Mouse (Mus musculus): ENCODE measurements around the gene H2-M10.1. TPM values are rescaled to one million over a fixed set of nuclear protein-coding genes. Genes with fewer than 3 reads are reported as not detected.
"Not testable (repeated sequence)": the region's sequence is repeated elsewhere in the genome, so short reads cannot be mapped to it uniquely, and the experiment has no call there.

The H2-M10.1 gene
- not detected in 2 replicates for polyA plus RNA-seq (2014; fragmentation: Nextera tagmentation; extraction: Ambion mirVana)

DNA sequence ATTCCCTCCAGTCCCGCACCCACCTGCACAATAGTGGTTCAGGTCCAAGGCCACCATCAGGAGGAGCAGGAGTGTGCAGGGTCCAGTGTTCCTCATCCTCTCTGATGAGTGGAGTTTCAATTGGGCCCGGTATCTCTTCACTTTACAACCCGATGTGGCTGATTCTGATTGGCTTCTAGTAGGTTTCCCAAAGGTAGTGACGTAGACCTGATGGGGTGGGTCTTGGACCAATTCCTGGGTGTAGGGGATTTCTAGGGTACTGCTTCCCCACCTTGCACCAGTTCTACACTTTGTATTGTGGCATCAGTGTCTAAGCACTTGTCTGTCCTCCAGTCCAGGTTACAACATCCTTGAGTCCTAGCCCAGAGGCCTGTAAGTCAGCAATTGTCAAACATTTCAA, at the start of gene H2-M10.1:
TSS of gene H2-M10.1 (minus strand) at position 101 of the 400 bp plus-strand sequence.
- ATAC-seq (replicated peaks; ENCODE audit: insufficient number of reproducible peaks, low FRiP score, low TSS enrichment): no peak
- H3K4me1 ChIP-seq (ENCODE audit: control insufficient read depth, insufficient read depth, low read length): no peaks in the 10 kb centered on the region
- no peak within 1 kb of the TSS for H3K4me3 ChIP-seq (ENCODE audit: low read depth, low read length)
- H3K27me3 ChIP-seq (ENCODE audit: control insufficient read depth, insufficient read depth, low read length): no peaks in the 10 kb centered on the region
- H3K9me3 ChIP-seq (replicated peaks; ENCODE audit: control insufficient read depth, low read length): no peaks in the 10 kb centered on the region
- H3K9ac ChIP-seq (ENCODE audit: low read depth, low read length): no peak within 1 kb of the TSS
- no peak within 1 kb of the TSS for H3K27ac ChIP-seq (ENCODE audit: low read depth, low read length)
- no peak within 1 kb of the TSS for H3K4me2 ChIP-seq
- 80% methylated on average over 4 of the region's 4 CpGs for WGBS (ENCODE audit: insufficient replicate concordance)
- no peaks in the 10 kb centered on the region for H3K36me3 ChIP-seq (ENCODE audit: control insufficient read depth, insufficient read depth, low read length)

GRCm38 (mm10) chr17:36368317-36368716, 42.4 kb upstream of the H2-M10.1 start, which contains the start of gene H2-M10.3:
Gene H2-M10.3 (minus strand): TSS chr17:36368417.
- not testable (repeated sequence) for H3K4me1 ChIP-seq (ENCODE audit: control insufficient read depth, insufficient read depth, low read length); H3K9me3 ChIP-seq (replicated peaks; ENCODE audit: control insufficient read depth, low read length); H3K4me3 ChIP-seq (ENCODE audit: low read depth, low read length); H3K27ac ChIP-seq (ENCODE audit: low read depth, low read length); H3K36me3 ChIP-seq (ENCODE audit: control insufficient read depth, insufficient read depth, low read length); ATAC-seq (replicated peaks; ENCODE audit: insufficient number of reproducible peaks, low FRiP score, low TSS enrichment); H3K9ac ChIP-seq (ENCODE audit: low read depth, low read length); H3K4me2 ChIP-seq; H3K27me3 ChIP-seq (ENCODE audit: control insufficient read depth, insufficient read depth, low read length)
- WGBS (ENCODE audit: insufficient replicate concordance): 87% methylated on average over 2 of the region's 2 CpGs

DNA sequence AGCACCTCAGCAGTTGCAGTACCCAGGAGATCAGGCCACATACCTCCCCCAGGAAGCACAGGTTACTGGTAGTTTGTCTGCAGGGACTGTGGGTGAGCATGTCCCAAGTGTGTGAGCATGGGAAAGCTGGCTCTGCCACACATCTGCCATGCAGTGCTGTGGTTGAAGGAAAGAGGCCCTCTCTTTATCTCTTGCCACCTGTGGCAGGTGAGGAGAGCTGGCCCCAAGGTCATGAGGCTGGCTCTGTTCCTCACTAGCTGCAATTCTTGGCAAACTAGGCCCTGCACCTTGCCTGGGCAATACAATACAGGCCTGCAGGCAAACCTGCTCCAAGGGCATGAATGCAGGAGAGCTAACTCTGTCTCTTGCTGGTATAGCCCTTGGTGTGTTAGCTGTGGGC, 36.4 kb upstream of the H2-M10.1 start:
- not testable (repeated sequence) for H3K4me2 ChIP-seq; H3K27me3 ChIP-seq (ENCODE audit: control insufficient read depth, insufficient read depth, low read length); H3K9me3 ChIP-seq (replicated peaks; ENCODE audit: control insufficient read depth, low read length); H3K36me3 ChIP-seq (ENCODE audit: control insufficient read depth, insufficient read depth, low read length); H3K4me1 ChIP-seq (ENCODE audit: control insufficient read depth, insufficient read depth, low read length); H3K27ac ChIP-seq (ENCODE audit: low read depth, low read length); H3K4me3 ChIP-seq (ENCODE audit: low read depth, low read length); ATAC-seq (replicated peaks; ENCODE audit: insufficient number of reproducible peaks, low FRiP score, low TSS enrichment); H3K9ac ChIP-seq (ENCODE audit: low read depth, low read length)

DNA sequence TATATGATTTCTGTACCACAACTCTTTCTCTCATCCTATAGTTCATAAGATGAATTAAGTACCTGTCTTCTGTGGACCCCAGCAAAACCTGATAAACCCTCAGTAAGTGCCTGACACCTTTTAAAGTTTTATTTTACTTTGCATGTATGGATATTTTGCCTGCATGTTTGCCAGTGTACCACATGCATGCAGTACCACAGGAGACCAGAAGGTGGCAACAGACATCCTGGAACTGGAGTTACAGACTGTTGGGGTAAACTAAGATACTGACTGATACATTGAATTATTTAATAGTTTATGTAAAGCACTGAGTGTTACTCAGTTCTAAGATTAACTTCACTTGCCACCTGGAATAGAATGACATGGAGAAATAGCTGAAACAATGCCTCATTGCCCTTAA, 31.6 kb upstream of the H2-M10.1 start:
- H3K4me2 ChIP-seq; H3K36me3 ChIP-seq (ENCODE audit: control insufficient read depth, insufficient read depth, low read length); H3K9ac ChIP-seq (ENCODE audit: low read depth, low read length); H3K9me3 ChIP-seq (replicated peaks; ENCODE audit: control insufficient read depth, low read length); H3K4me1 ChIP-seq (ENCODE audit: control insufficient read depth, insufficient read depth, low read length); H3K4me3 ChIP-seq (ENCODE audit: low read depth, low read length); ATAC-seq (replicated peaks; ENCODE audit: insufficient number of reproducible peaks, low FRiP score, low TSS enrichment); H3K27ac ChIP-seq (ENCODE audit: low read depth, low read length); H3K27me3 ChIP-seq (ENCODE audit: control insufficient read depth, insufficient read depth, low read length): not testable (repeated sequence)

- no peaks in the 10 kb centered on the region for H3K4me1 ChIP-seq (ENCODE audit: control insufficient read depth, insufficient read depth, low read length)
- ATAC-seq (replicated peaks; ENCODE audit: insufficient number of reproducible peaks, low FRiP score, low TSS enrichment): no peak
- 44% methylated on average over 3 of the region's 3 CpGs for WGBS (ENCODE audit: insufficient replicate concordance)
- no peak overlapping the region for H3K4me2 ChIP-seq
- no peak overlapping the region for H3K4me3 ChIP-seq (ENCODE audit: low read depth, low read length)
- H3K9ac ChIP-seq (ENCODE audit: low read depth, low read length): no peak overlapping the region
- H3K27ac ChIP-seq (ENCODE audit: low read depth, low read length): no peak overlapping the region
- no peaks in the 10 kb centered on the region for H3K9me3 ChIP-seq (replicated peaks; ENCODE audit: control insufficient read depth, low read length)
- H3K27me3 ChIP-seq (ENCODE audit: control insufficient read depth, insufficient read depth, low read length): no peaks in the 10 kb centered on the region
- no peaks in the 10 kb centered on the region for H3K36me3 ChIP-seq (ENCODE audit: control insufficient read depth, insufficient read depth, low read length)
Observed at GRCm38 (mm10) chr17:36355763-36356162, 29.8 kb upstream of the H2-M10.1 start.

- not testable (repeated sequence) for H3K4me2 ChIP-seq; ATAC-seq (replicated peaks; ENCODE audit: insufficient number of reproducible peaks, low FRiP score, low TSS enrichment); H3K27ac ChIP-seq (ENCODE audit: low read depth, low read length); H3K4me1 ChIP-seq (ENCODE audit: control insufficient read depth, insufficient read depth, low read length); H3K9me3 ChIP-seq (replicated peaks; ENCODE audit: control insufficient read depth, low read length); H3K36me3 ChIP-seq (ENCODE audit: control insufficient read depth, insufficient read depth, low read length); H3K9ac ChIP-seq (ENCODE audit: low read depth, low read length); H3K4me3 ChIP-seq (ENCODE audit: low read depth, low read length); H3K27me3 ChIP-seq (ENCODE audit: control insufficient read depth, insufficient read depth, low read length)
Observed at GRCm38 (mm10) chr17:36355343-36355742, 29.4 kb upstream of the H2-M10.1 start.

DNA sequence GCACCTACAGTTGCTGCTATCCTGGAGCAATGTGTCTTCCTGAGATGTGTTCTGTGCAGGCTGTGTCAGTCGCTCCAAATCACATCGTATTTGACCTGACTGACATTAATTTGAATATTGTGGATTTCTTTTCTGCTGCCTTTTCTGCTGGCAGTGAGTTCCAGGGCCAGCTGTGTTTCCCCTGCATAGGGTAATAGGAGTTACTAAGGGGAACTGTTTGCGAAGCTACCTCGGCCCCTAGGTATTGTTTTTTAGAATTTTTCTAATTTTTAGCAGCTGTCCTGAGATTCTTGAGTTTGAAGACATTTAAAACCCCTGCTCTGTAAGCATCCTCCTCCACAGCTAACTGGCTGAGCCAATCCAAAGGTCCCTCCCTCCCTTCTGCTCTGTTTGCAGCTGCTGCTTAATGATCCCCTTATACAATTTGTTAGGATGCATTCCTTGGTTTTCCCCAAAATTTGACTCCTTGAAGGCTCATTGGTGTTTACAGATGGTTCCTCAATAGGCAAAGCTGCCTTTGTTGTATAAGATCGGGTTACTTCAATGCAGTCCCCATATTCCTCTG, 10.2 kb downstream of the H2-M10.1 start:
- no peaks in the 10 kb centered on the region for H3K9me3 ChIP-seq (replicated peaks; ENCODE audit: control insufficient read depth, low read length)
- peaks cover 2% of the 10 kb centered on the region; the same call in 1 of the 2 replicates for H3K27me3 ChIP-seq (ENCODE audit: control insufficient read depth, insufficient read depth, low read length)
- 30% methylated on average over 5 of the region's 5 CpGs for WGBS (ENCODE audit: insufficient replicate concordance)
- peak overlapping the region; percentile 70 for H3K9ac ChIP-seq (ENCODE audit: low read depth, low read length)
- H3K27ac ChIP-seq (ENCODE audit: low read depth, low read length): no peak overlapping the region
- peak overlapping the region; percentile 48 for H3K4me3 ChIP-seq (ENCODE audit: low read depth, low read length)
- H3K4me2 ChIP-seq: peak overlapping the region; percentile 87
- ATAC-seq (replicated peaks; ENCODE audit: insufficient number of reproducible peaks, low FRiP score, low TSS enrichment): no peak
- H3K4me1 ChIP-seq (ENCODE audit: control insufficient read depth, insufficient read depth, low read length): no peaks in the 10 kb centered on the region
- H3K36me3 ChIP-seq (ENCODE audit: control insufficient read depth, insufficient read depth, low read length): no peaks in the 10 kb centered on the region

- WGBS (ENCODE audit: insufficient replicate concordance): under 1% methylated on average over 19 of the region's 19 CpGs
- ATAC-seq (replicated peaks; ENCODE audit: insufficient number of reproducible peaks, low FRiP score, low TSS enrichment): no peak
- Histone ChIP-seq H3K9me3 (replicated peaks; ENCODE audit: control insufficient read depth, low read length) (no peaks in the 10 kb centered on the region), H3K4me3 (ENCODE audit: low read depth, low read length) (peak overlapping the region; percentile 48), H3K36me3 (ENCODE audit: control insufficient read depth, insufficient read depth, low read length) (no peaks in the 10 kb centered on the region), H3K4me2 (peak overlapping the region; percentile 87), H3K9ac (ENCODE audit: low read depth, low read length) (peak overlapping the region; percentile 70), H3K4me1 (ENCODE audit: control insufficient read depth, insufficient read depth, low read length) (no peaks in the 10 kb centered on the region), H3K27ac (ENCODE audit: low read depth, low read length) (no peak overlapping the region), H3K27me3 (ENCODE audit: control insufficient read depth, insufficient read depth, low read length) (peaks cover 2% of the 10 kb centered on the region; the same call in 1 of the 2 replicates)
Observed at GRCm38 (mm10) chr17:36315041-36315688, 10.8 kb downstream of the H2-M10.1 start.

GRCm38 (mm10) chr17:36314511-36314910, 11.4 kb downstream of the H2-M10.1 start:
- ATAC-seq (replicated peaks; ENCODE audit: insufficient number of reproducible peaks, low FRiP score, low TSS enrichment): no peak
- WGBS (ENCODE audit: insufficient replicate concordance): 4% methylated on average over 9 of the region's 9 CpGs
- no peak overlapping the region; the same call in 1 of the 2 replicates for H3K9ac ChIP-seq (ENCODE audit: low read depth, low read length)

More at GRCm38 (mm10) chr17:36314511-36314910, 11.4 kb downstream of the H2-M10.1 start:
- no peaks in the 10 kb centered on the region for H3K9me3 ChIP-seq (replicated peaks; ENCODE audit: control insufficient read depth, low read length)
- H3K4me1 ChIP-seq (ENCODE audit: control insufficient read depth, insufficient read depth, low read length): no peaks in the 10 kb centered on the region
- H3K4me2 ChIP-seq: peak overlapping the region; percentile 87
- peak overlapping the region; percentile 48 for H3K4me3 ChIP-seq (ENCODE audit: low read depth, low read length)
- no peak overlapping the region for H3K27ac ChIP-seq (ENCODE audit: low read depth, low read length)
- peaks cover 4% of the 10 kb centered on the region; the same call in 1 of the 2 replicates for H3K27me3 ChIP-seq (ENCODE audit: control insufficient read depth, insufficient read depth, low read length)
- H3K36me3 ChIP-seq (ENCODE audit: control insufficient read depth, insufficient read depth, low read length): no peaks in the 10 kb centered on the region
